Mouse (Mus musculus) CD4-positive, CD25-positive, alpha-beta regulatory T cell, adult 2 months (primary cell): ENCODE results near the gene Dennd5a.

Source experiments
- DNase-seq: peaks from one replicate; pipeline ENCODE4 v3.0.0-alpha.2; 2012; ENCODE audit warnings: low read depth, low spot score

The Dennd5a gene

DNA sequence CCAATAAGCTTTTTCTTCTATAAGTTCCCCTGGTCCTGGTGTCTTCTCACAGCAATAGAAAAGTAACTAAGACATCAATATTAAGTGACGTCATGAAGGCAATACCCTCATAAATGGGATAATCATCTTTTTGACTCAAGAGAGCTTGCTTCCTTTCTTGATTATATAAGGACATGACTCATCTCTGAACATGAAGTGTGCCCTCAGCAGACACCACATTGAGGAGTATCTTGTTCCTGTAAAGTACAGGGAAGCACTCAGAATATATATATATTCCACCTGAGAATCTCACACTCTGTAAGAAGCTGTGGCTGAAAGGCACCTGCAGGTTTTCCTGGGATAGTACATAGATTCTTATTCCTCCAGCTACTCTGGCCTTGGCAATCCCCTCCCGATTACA is 77.7 kb downstream of the Dennd5a start:
- DNase-seq: no peak

- DNase-seq: no peak
These were observed 78.6 kb downstream of the Dennd5a start for GRCm38 (mm10) chr7:109881561-109882099.

- no peak for DNase-seq
These were observed 81.1 kb downstream of the Dennd5a start for GRCm38 (mm10) chr7:109879158-109879557.

GRCm38 (mm10) chr7:109876085-109876484 is 84.2 kb downstream of the Dennd5a start:
- no peak for DNase-seq

GRCm38 (mm10) chr7:109875598-109875997 is 84.7 kb downstream of the Dennd5a start:
- no peak for DNase-seq

DNA sequence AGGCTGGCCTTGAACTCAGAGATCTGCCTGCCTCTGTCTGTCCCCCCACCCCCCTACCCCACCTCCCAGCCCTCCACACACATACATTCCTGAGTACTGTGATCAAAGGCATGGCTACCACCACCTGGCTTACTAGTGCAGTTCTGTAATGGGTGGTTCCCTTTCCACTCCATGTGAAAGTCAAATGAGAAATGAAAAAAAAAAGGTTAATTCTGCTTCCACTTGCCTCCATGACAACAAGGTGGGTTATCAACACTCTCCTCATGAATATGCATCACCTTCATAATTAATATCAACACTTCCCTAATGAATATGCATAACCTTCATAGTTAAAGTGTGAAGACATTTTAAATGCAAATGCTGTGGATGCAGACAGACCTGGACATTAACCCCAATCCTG is 85.2 kb downstream of the Dennd5a start:
- DNase-seq: no peak

- DNase-seq: no peak
These were observed 87.1 kb downstream of the Dennd5a start for GRCm38 (mm10) chr7:109873170-109873569.

DNA sequence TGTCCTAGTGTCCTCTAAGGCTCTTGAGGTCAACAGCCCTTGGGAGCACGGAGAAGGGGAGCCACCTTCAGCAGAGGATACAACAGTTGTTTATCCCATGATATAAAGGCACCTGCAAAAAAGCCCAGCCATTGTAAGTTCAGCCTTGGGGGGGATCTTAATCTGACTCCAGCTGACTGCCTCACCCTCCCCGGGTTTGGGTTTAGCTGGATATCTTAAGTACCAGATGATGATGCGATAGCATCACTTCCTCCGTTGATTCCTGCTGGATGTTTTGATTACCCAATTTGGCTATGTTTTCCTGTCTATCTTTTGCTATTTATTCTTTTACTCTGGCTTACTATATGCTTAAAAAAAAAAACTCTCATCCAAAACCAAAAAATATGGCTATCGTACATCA is 89.0 kb downstream of the Dennd5a start:
- DNase-seq: no peak

DNA sequence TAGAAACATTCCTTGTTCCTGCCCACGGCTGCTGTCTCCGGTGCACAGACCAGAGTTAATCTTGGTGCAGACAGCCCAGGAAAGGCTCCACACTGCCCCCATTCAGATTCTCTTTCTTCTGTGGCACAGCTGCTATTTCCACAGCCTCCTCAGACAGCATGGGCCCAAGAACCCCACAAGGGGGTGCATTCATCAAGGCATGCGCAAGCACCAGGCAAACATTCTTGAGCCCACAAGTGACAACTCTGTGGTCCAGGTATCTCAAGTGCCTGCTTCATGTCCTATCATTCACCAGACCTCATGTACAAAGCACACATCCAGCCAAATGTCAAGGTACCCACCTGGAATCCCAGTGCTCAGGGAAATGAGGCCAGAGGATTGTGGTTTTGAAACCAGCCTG is 91.8 kb downstream of the Dennd5a start:
- DNase-seq: no peak

DNA sequence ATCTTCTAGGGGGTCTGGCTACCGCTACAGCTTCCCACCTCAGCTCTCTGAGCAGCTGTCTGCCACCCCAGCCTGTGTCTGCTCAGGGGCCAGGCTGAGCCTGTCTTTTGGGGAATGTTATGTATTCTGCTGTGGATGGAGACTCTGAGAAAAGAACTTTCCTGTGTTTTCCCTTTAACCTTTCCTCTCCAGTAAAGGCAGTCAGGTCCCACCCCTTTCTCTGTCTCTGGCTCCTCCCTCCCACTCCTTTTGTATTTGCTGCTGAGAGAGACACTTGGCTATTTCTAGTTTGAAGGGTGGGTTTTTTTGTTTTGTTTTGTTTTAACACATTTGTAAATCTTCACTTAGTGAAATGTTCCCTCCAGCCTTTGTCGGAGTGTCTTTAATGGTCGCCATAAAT is 93.6 kb downstream of the Dennd5a start:
- DNase-seq: no peak

GRCm38 (mm10) chr7:109865370-109866229 is 94.7 kb downstream of the Dennd5a start, which contains the start of gene Scube2:
Gene Scube2 (minus strand): TSS chr7:109865679.
- DNase-seq: no peak

DNA sequence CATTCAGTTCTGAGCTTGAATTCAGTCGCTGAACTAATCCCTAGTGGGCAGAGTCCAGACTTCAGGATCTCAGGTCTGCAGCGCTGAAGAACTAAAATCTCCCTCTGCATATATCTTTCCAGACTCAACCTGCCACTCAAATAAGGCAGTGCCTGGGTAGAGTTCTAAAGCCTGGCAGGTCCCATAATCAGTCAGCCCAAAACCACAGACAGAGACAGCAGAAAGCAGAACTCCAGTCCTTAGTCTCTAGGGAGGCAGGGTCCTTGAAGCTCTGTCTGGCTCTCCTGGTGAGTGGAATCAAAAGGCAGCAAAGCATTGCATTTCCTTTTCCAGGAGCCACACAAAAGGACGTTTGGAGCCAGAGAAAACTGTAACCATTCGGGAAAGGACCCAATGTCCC is 96.7 kb downstream of the Dennd5a start:
- no peak for DNase-seq

- DNase-seq: no peak
These were observed 100.1 kb downstream of the Dennd5a start for GRCm38 (mm10) chr7:109860162-109860561.

DNA sequence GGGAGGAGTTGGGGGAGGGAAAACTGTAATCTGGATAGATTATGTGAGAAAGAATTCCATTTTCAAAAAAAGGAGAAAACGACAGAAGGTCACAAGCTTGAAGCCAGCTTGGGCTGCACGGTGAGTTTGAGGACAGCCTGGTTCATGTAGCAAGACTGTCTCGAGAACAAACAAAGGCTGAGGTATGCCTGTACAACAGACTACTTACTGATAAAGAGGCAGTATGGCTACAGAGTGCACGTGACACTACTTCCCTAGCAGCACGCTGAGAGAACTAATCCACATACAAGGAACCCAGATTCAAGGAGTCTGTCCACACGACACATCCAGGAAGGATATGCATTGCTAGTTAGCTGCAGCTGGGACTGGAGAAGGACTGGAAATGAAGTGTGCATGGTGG is 100.9 kb downstream of the Dennd5a start:
- DNase-seq: no peak

GRCm38 (mm10) chr7:109852752-109853212 is 107.5 kb downstream of the Dennd5a start:
- DNase-seq: no peak

DNA sequence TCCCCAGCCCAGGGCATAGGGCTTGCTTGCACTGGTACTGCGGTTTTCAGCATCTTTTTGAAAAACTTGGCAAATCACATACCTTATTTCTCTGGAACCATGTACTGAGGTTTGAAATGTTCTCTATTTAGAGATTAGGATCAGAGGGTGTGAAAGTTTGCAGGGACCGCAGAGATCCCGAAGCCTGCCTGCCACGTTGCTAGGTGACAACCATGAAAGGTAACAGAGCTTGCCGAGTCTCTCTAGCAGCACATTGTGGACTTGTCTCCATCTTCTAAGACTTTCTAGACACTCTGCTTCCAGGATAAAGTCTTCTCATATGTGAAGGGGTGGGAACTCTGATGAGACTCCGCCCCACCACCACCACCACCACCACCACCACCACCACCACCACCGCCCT is 108.3 kb downstream of the Dennd5a start:
- DNase-seq: no peak

- no peak for DNase-seq
These were observed 109.7 kb downstream of the Dennd5a start for GRCm38 (mm10) chr7:109850531-109850930.

DNA sequence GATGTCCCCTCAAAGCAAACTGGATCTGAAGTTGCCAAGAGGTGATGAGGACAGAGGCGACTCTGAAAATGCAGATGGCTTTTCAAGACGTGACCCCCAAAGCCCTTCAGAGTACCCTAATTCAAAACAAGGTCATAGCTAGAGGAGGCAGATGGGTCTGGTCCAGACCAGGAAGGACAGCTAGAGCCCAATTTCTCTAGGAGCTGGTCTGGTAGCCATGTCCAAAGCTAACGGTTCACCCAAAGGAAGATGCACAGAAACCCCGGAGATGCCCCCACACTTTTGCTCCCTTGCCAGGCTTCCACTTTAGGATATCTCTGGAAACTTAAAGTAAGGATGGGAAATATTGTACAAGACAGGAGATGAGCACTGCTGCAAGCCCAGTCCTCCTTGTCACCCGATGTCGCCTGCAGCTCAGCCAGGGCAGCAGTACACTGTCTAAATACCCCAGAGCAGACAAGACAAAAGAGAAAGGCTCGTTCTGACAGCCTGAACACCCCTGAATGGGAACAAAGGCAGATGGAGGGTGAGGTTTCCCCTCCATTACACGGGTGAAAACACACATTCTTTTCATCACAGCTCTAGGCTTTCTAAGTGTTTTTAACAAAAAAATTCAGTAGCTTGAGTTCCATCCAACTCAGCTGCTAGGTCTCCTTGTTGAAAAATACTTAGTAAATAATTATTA is 110.4 kb downstream of the Dennd5a start:
- no peak for DNase-seq

GRCm38 (mm10) chr7:109848867-109849733 is 111.2 kb downstream of the Dennd5a start:
- DNase-seq: no peak

- DNase-seq: no peak
These were observed 116.2 kb downstream of the Dennd5a start for GRCm38 (mm10) chr7:109844100-109844499.
